Mouse (Mus musculus) mesoderm, embryonic 11.5 days (tissue): ENCODE measurements around the gene Cdh22.
A peak's percentile ranks its signal among the peaks of the same experiment; 100 is the strongest.

ENCODE experiments used
- DNase-seq: peaks from one replicate; pipeline ENCODE4 v3.0.0-alpha.2; 2012; ENCODE audit warnings: low read depth, low spot score

The Cdh22 gene

GRCm38 (mm10) chr2:165089470-165089869, 145.2 kb downstream of the Cdh22 start:
- no peak for DNase-seq

GRCm38 (mm10) chr2:165086634-165087033, 148.0 kb downstream of the Cdh22 start:
- no peak for DNase-seq

- DNase-seq: no peak
These were observed 153.4 kb downstream of the Cdh22 start for GRCm38 (mm10) chr2:165081257-165081656.

- DNase-seq: no peak
These were observed 154.0 kb downstream of the Cdh22 start for GRCm38 (mm10) chr2:165080657-165081056.

- DNase-seq: no peak
These were observed 156.0 kb downstream of the Cdh22 start for GRCm38 (mm10) chr2:165078605-165079004.

GRCm38 (mm10) chr2:165078045-165078444, 156.6 kb downstream of the Cdh22 start:
- DNase-seq: no peak

- DNase-seq: no peak
These were observed 157.6 kb downstream of the Cdh22 start for GRCm38 (mm10) chr2:165077055-165077454.

GRCm38 (mm10) chr2:165074937-165075336, 159.7 kb downstream of the Cdh22 start:
- peak; percentile 82 for DNase-seq

- DNase-seq: no peak
These were observed 160.4 kb downstream of the Cdh22 start for GRCm38 (mm10) chr2:165074081-165074884.

GRCm38 (mm10) chr2:165073381-165073781, 161.3 kb downstream of the Cdh22 start:
- no peak for DNase-seq

- DNase-seq: peak; percentile 82
These were observed 164.4 kb downstream of the Cdh22 start for GRCm38 (mm10) chr2:165070096-165070816.

- no peak for DNase-seq
These were observed 165.8 kb downstream of the Cdh22 start for GRCm38 (mm10) chr2:165068806-165069205.

- DNase-seq: no peak
These were observed 170.2 kb downstream of the Cdh22 start for GRCm38 (mm10) chr2:165064489-165064888.

- DNase-seq: no peak
These were observed 172.8 kb downstream of the Cdh22 start for GRCm38 (mm10) chr2:165061638-165062433.
